Mouse (Mus musculus) hindbrain, postnatal 0 days (tissue): ENCODE results near the gene Trmt44. TPM values are rescaled to one million over a fixed set of nuclear protein-coding genes. Genes with fewer than 3 reads are reported as not detected.
A peak's percentile ranks its signal among the peaks of the same experiment; 100 is the strongest.

ENCODE experiments used
- ATAC-seq: fragments of 200-750 bp; cut with Nextera tagmentation; 2 replicates; pipeline ENCODE4 v1.8.0; 2017; ENCODE audit warnings: mild to moderate bottlenecking, moderate TSS enrichment, moderate library complexity
- DNase-seq: peaks from one replicate; pipeline ENCODE4 v3.0.0-alpha.2; 2015; ENCODE audit warnings: low spot score
- H3K27ac ChIP-seq: fragments of 300-500 bp; sonication (generic); 2 replicates; pipeline ENCODE4 v1.5.1; 2014; ENCODE audit warnings: mild to moderate bottlenecking
- H3K27me3 ChIP-seq: fragments of 300-500 bp; sonication (generic); 2 replicates; pipeline ENCODE4 v1.6.1; 2014; ENCODE audit warnings: low read length, mixed read lengths; ENCODE audit not compliant: insufficient read depth
- H3K36me3 ChIP-seq: fragments of 300-500 bp; sonication (generic); 2 replicates; pipeline ENCODE4 v1.6.1; 2014; ENCODE audit warnings: low read length, mixed read lengths; ENCODE audit not compliant: insufficient read depth
- H3K4me1 ChIP-seq: fragments of 300-500 bp; sonication (generic); 2 replicates; pipeline ENCODE4 v1.6.1; 2014; ENCODE audit warnings: antibody characterized with exemption, low read length, mixed read lengths; ENCODE audit not compliant: insufficient read depth
- H3K4me2 ChIP-seq: fragments of 300-500 bp; sonication (generic); 2 replicates; pipeline ENCODE4 v1.6.1; 2014; ENCODE audit warnings: low read depth, mild to moderate bottlenecking, low read length, moderate library complexity, mixed read lengths
- H3K4me3 ChIP-seq: fragments of 300-500 bp; sonication (generic); 2 replicates; pipeline ENCODE4 v1.5.1; 2014; ENCODE audit warnings: low read length
- H3K9ac ChIP-seq: fragments of 300-500 bp; sonication (generic); replicated peaks from 2 replicates; pipeline ENCODE4 v1.6.1; 2014; ENCODE audit warnings: mild to moderate bottlenecking, low read length, moderate library complexity, mixed read lengths
- H3K9me3 ChIP-seq: fragments of 300-500 bp; sonication (generic); 2 replicates; pipeline ENCODE4 v1.6.1; 2016; ENCODE audit warnings: low read length, mixed read lengths
- CTCF ChIP-seq: IDR thresholded peaks from 2 replicates; pipeline ENCODE4 v1.5.1; 2016; ENCODE audit warnings: antibody characterized with exemption, control low read depth, low read depth
- WGBS: fragments of 180-500 bp; shearing (Covaris S2); extraction: QIAGEN DNeasy Blood & Tissue Kit; methylation state at CpG from one replicate; pipeline ENCODE4 v1.1.7; 2014; 5-methylcytosine and 5-hydroxymethylcytosine counted together
- polyA plus RNA-seq: library from polyadenylated mRNA; unstranded; fragments of >200 nt; fragmentation: Nextera tagmentation; extraction: Ambion mirVana; gene quantifications from 2 replicates; pipeline ENCODE4 v1.2.1, GENCODE M21; 2015
- total RNA-seq: library from RNA; depleted of rRNA; stranded (reverse); fragments of >200 nt; gene quantifications from 2 replicates; pipeline ENCODE4 v1.2.3, GENCODE M21; 2014

Gene Trmt44
- total and polyA plus RNA-seq, 2 experiments from 2014 or later: 3.6 to 12.3 TPM

- no peak for TF ChIP-seq CTCF
- Histone ChIP-seq H3K4me2 (no peak overlapping the region), H3K9me3 (no peaks in the 10 kb centered on the region), H3K27me3 (no peaks in the 10 kb centered on the region), H3K9ac (no peak overlapping the region), H3K27ac (no peak overlapping the region), H3K4me1 (no peaks in the 10 kb centered on the region), H3K4me3 (no peak overlapping the region), H3K36me3 (no peaks in the 10 kb centered on the region)
- ATAC-seq: no peak
- no peak for DNase-seq
- 54% methylated on average over 1 of the region's 1 CpGs for WGBS
These were observed 37.4 kb downstream of the Trmt44 start for GRCm38 (mm10) chr5:35537474-35537873.

GRCm38 (mm10) chr5:35536271-35536670, 38.6 kb downstream of the Trmt44 start:
- no peaks in the 10 kb centered on the region for H3K4me1 ChIP-seq
- peak; percentile 55 for TF ChIP-seq CTCF
- no peaks in the 10 kb centered on the region for H3K27me3 ChIP-seq
- no peaks in the 10 kb centered on the region for H3K9me3 ChIP-seq
- H3K36me3 ChIP-seq: no peaks in the 10 kb centered on the region
- no peak overlapping the region for H3K4me2 ChIP-seq
- no peak overlapping the region for H3K27ac ChIP-seq
- H3K9ac ChIP-seq: no peak overlapping the region
- DNase-seq (peak; percentile 41), ATAC-seq (no peak)
- H3K4me3 ChIP-seq: no peak overlapping the region
- 65% methylated on average over 3 of the region's 3 CpGs for WGBS

- ATAC-seq (peak; percentile 41; the same call in 1 of the 2 replicates), DNase-seq (peak; percentile 19)
- no peaks in the 10 kb centered on the region for H3K27me3 ChIP-seq
- no peak overlapping the region for H3K27ac ChIP-seq
- no peaks in the 10 kb centered on the region for H3K9me3 ChIP-seq
- WGBS: 12% methylated on average over 10 of the region's 10 CpGs
- H3K4me2 ChIP-seq: no peak overlapping the region
- H3K9ac ChIP-seq: no peak overlapping the region
- no peaks in the 10 kb centered on the region for H3K4me1 ChIP-seq
- no peaks in the 10 kb centered on the region for H3K36me3 ChIP-seq
- H3K4me3 ChIP-seq: no peak overlapping the region
- no peak for TF ChIP-seq CTCF
These were observed 43.3 kb downstream of the Trmt44 start for GRCm38 (mm10) chr5:35531586-35531985.

- Histone ChIP-seq H3K4me2 (no peak overlapping the region), H3K27ac (no peak overlapping the region), H3K9ac (no peak overlapping the region), H3K27me3 (no peaks in the 10 kb centered on the region), H3K4me1 (peaks cover 3% of the 10 kb centered on the region; the same call in 1 of the 2 replicates), H3K36me3 (no peaks in the 10 kb centered on the region), H3K4me3 (no peak overlapping the region), H3K9me3 (no peaks in the 10 kb centered on the region)
- peak; percentile 77 for TF ChIP-seq CTCF
- DNase-seq (peak; percentile 73), ATAC-seq (peak; percentile 55; the same call in 1 of the 2 replicates)
- WGBS: 12% methylated on average over 4 of the region's 4 CpGs
These were observed 44.4 kb downstream of the Trmt44 start for GRCm38 (mm10) chr5:35530442-35530841.

GRCm38 (mm10) chr5:35525469-35526123, 49.3 kb downstream of the Trmt44 start, which contains the start of gene Cpz:
Cpz (minus strand) TSS chr5:35525698.
- peak; percentile 39; the same call in 1 of the 2 replicates for TF ChIP-seq CTCF
- H3K4me1 ChIP-seq: peaks cover 5% of the 10 kb centered on the region; the same call in 1 of the 2 replicates
- DNase-seq (peak; percentile 75), ATAC-seq (peak; percentile 65)
- 5% methylated on average over 29 of the region's 29 CpGs for WGBS
- 0 out of 2 replicates have a peak within 1 kb of the TSS, but pooled peaks have one; percentile 13 for H3K9ac ChIP-seq
- H3K27ac ChIP-seq: no peak within 1 kb of the TSS
- peak within 1 kb of the TSS; percentile 48 for H3K4me2 ChIP-seq
- H3K9me3 ChIP-seq: no peaks in the 10 kb centered on the region
- no peaks in the 10 kb centered on the region for H3K27me3 ChIP-seq
- H3K36me3 ChIP-seq: no peaks in the 10 kb centered on the region
- peak within 1 kb of the TSS; percentile 18; the same call in 1 of the 2 replicates for H3K4me3 ChIP-seq

GRCm38 (mm10) chr5:35524381-35524780, 50.5 kb downstream of the Trmt44 start:
- Histone ChIP-seq H3K9ac (no peak overlapping the region), H3K27ac (no peak overlapping the region), H3K9me3 (no peaks in the 10 kb centered on the region), H3K4me3 (no peak overlapping the region), H3K36me3 (no peaks in the 10 kb centered on the region), H3K4me1 (peaks cover 5% of the 10 kb centered on the region; the same call in 1 of the 2 replicates), H3K27me3 (no peaks in the 10 kb centered on the region), H3K4me2 (no peak overlapping the region)
- no peak for ATAC-seq
- 78% methylated on average over 2 of the region's 2 CpGs for WGBS
- no peak for TF ChIP-seq CTCF
- DNase-seq: no peak

- Histone ChIP-seq H3K27ac (no peak overlapping the region), H3K4me2 (no peak overlapping the region), H3K9ac (no peak overlapping the region), H3K9me3 (no peaks in the 10 kb centered on the region), H3K36me3 (no peaks in the 10 kb centered on the region), H3K27me3 (no peaks in the 10 kb centered on the region), H3K4me3 (no peak overlapping the region), H3K4me1 (peaks cover 5% of the 10 kb centered on the region; the same call in 1 of the 2 replicates)
- peak; percentile 92 for TF ChIP-seq CTCF
- peak; percentile 85 for DNase-seq
- 4% methylated on average over 5 of the region's 5 CpGs for WGBS
- ATAC-seq: 0 out of 2 replicates have a peak, but pooled peaks have one; percentile 45
These were observed 51.1 kb downstream of the Trmt44 start for GRCm38 (mm10) chr5:35523735-35524134.
